Mouse (Mus musculus): Measurements from ENCODE around the gene Slc2a4. TPM values are rescaled to one million over a fixed set of nuclear protein-coding genes. Genes with fewer than 3 reads are reported as not detected.

Slc2a4 gene
- polyA plus RNA-seq, 1 experiment, result 2.3 TPM

DNA sequence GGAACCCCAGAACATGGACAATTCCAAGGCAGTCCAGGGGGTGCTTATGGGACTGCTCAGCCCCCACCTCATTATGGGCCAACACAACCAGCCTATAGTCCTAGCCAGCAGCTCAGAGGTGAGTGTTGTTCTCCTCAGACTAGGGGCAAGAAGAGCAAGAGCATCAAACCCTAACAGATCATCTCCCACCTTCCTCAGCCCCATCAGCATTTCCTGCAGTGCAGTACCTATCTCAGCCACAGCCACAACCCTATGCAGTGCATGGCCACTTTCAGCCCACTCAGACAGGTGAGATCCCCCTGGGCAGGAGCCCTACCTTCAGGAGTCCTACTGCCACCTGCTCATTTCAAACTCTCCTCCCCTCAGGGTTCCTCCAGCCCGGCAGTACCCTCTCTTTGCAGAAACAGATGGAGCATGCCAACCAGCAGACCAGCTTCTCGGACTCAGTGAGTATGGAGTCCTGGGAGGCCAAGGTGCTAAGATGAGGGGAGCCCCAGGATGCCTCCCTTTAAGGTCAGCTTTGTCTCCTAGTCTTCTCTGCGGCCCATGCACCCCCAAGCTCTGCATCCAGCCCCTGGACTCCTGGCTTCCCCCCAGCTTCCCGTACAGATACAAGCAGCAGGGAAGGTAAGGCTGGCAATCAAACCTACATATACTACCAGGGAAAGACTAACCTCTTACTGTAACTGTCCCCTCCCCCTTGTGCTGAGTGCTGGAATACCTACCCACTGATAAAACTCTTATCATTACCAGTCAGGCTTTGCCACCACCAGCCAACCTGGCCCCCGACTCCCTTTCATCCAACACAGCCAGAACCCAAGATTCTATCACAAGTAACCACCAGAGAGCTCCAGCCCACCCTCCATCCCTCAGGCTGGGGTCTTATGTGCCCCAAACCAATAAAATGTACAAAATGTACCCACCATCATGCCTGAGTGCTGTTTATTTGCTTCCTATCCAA lies 32.0 kb downstream of the Slc2a4 start:
- H3K4me1 ChIP-seq (ENCODE audit: control insufficient read depth, insufficient read depth, low read length), result peaks cover 19% of the 10 kb centered on the region
- no peak overlapping the region for H3K27ac ChIP-seq (ENCODE audit: insufficient read depth, low read length)
- TF ChIP-seq CTCF (IDR thresholded peaks at IDR 0.05; ENCODE audit: borderline replicate concordance, insufficient read depth, low read length) (no peak), POLR2A (IDR thresholded peaks at IDR 0.05; ENCODE audit: low read depth, low read length) (0 out of 2 replicates have a peak, but pooled peaks have one; percentile 11)
- H3K4me3 ChIP-seq (ENCODE audit: insufficient read depth, low read length), result no peak overlapping the region

GRCm38 (mm10) chr11:69914917-69915430 lies 33.0 kb downstream of the Slc2a4 start:
- Histone ChIP-seq H3K27ac (ENCODE audit: insufficient read depth, low read length) (no peak overlapping the region), H3K4me1 (ENCODE audit: control insufficient read depth, insufficient read depth, low read length) (peaks cover 19% of the 10 kb centered on the region), H3K4me3 (ENCODE audit: insufficient read depth, low read length) (peak overlapping the region; percentile 60)
- TF ChIP-seq POLR2A (IDR thresholded peaks at IDR 0.05; ENCODE audit: low read depth, low read length), result no peak
- no peak for TF ChIP-seq CTCF (IDR thresholded peaks at IDR 0.05; ENCODE audit: borderline replicate concordance, insufficient read depth, low read length)

- H3K4me1 ChIP-seq (ENCODE audit: control insufficient read depth, insufficient read depth, low read length), result peaks cover 19% of the 10 kb centered on the region
Measured at GRCm38 (mm10) chr11:69914372-69914764, 33.6 kb downstream of the Slc2a4 start.

GRCm38 (mm10) chr11:69913554-69914371 lies 34.2 kb downstream of the Slc2a4 start, which contains the start of gene Gps2:
Gene Gps2 (plus strand): TSS chr11:69913888.
- H3K4me3 ChIP-seq (ENCODE audit: insufficient read depth, low read length), result peak within 1 kb of the TSS; percentile 60
- peaks cover 15% of the 10 kb centered on the region for H3K4me1 ChIP-seq (ENCODE audit: control insufficient read depth, insufficient read depth, low read length)
- TF ChIP-seq CTCF (IDR thresholded peaks at IDR 0.05; ENCODE audit: borderline replicate concordance, insufficient read depth, low read length), result no peak
- peak; percentile 34; the same call in 1 of the 2 replicates for TF ChIP-seq POLR2A (IDR thresholded peaks at IDR 0.05; ENCODE audit: low read depth, low read length)
- peak within 1 kb of the TSS; percentile 38; the same call in 1 of the 2 replicates for H3K27ac ChIP-seq (ENCODE audit: insufficient read depth, low read length)

More at GRCm38 (mm10) chr11:69914372-69914764, 33.6 kb downstream of the Slc2a4 start:
- TF ChIP-seq POLR2A (IDR thresholded peaks at IDR 0.05; ENCODE audit: low read depth, low read length) (no peak), CTCF (IDR thresholded peaks at IDR 0.05; ENCODE audit: borderline replicate concordance, insufficient read depth, low read length) (no peak)
- peak overlapping the region; percentile 60 for H3K4me3 ChIP-seq (ENCODE audit: insufficient read depth, low read length)
- H3K27ac ChIP-seq (ENCODE audit: insufficient read depth, low read length), result peak overlapping the region; percentile 38; the same call in 1 of the 2 replicates

GRCm38 (mm10) chr11:69912716-69913530 lies 35.1 kb downstream of the Slc2a4 start:
- TF ChIP-seq POLR2A (IDR thresholded peaks at IDR 0.05; ENCODE audit: low read depth, low read length) (no peak), CTCF (IDR thresholded peaks at IDR 0.05; ENCODE audit: borderline replicate concordance, insufficient read depth, low read length) (no peak)
- Histone ChIP-seq H3K4me1 (ENCODE audit: control insufficient read depth, insufficient read depth, low read length) (peaks cover 11% of the 10 kb centered on the region; the same call in 1 of the 2 replicates), H3K4me3 (ENCODE audit: insufficient read depth, low read length) (peak overlapping the region; percentile 29), H3K27ac (ENCODE audit: insufficient read depth, low read length) (no peak overlapping the region)

- Histone ChIP-seq H3K27ac (ENCODE audit: insufficient read depth, low read length) (no peak overlapping the region), H3K4me3 (ENCODE audit: insufficient read depth, low read length) (no peak overlapping the region), H3K4me1 (ENCODE audit: control insufficient read depth, insufficient read depth, low read length) (peaks cover 11% of the 10 kb centered on the region; the same call in 1 of the 2 replicates)
- TF ChIP-seq CTCF (IDR thresholded peaks at IDR 0.05; ENCODE audit: borderline replicate concordance, insufficient read depth, low read length), result no peak
- TF ChIP-seq POLR2A (IDR thresholded peaks at IDR 0.05; ENCODE audit: low read depth, low read length), result no peak
Measured at GRCm38 (mm10) chr11:69911701-69912100, 36.3 kb downstream of the Slc2a4 start.

DNA sequence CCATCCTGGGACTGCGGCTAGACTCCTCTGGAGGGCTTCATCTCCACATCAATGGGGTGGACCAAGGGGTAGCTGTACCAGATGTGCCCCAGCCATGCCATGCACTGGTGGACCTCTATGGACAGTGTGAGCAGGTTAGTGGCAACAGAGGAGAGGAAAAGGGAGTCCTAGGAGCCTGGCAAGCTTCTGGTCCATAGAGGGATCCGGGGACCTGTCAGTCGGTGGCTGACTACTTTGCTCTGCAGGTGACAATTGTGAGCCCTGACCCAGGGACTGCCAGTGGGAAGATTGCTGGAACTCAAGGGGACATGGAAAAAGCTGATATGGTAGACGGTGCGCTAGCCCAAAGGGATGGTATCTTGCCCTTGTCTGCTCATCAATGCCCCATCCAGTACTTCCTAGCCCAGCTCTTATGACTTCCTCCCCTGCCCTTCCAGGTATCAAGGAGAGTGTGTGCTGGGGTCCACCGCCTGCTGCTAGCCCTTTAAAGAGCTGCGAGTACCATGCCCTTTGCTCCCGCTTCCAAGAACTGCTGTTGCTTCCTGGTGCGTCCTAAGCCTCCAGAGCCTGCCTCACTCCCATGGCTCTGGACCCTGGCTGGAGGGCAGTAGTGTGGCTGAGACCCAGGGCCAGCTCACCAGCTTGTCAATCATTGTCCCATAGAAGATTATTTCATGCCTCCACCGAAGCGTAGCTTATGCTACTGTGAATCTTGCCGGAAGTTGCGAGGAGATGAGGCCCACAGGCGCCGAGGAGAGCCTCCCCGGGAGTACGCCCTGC lies 37.0 kb downstream of the Slc2a4 start:
- Histone ChIP-seq H3K4me3 (ENCODE audit: insufficient read depth, low read length) (no peak overlapping the region), H3K4me1 (ENCODE audit: control insufficient read depth, insufficient read depth, low read length) (peaks cover 9% of the 10 kb centered on the region; the same call in 1 of the 2 replicates), H3K27ac (ENCODE audit: insufficient read depth, low read length) (no peak overlapping the region)
- TF ChIP-seq POLR2A (IDR thresholded peaks at IDR 0.05; ENCODE audit: low read depth, low read length), result no peak
- no peak for TF ChIP-seq CTCF (IDR thresholded peaks at IDR 0.05; ENCODE audit: borderline replicate concordance, insufficient read depth, low read length)

DNA sequence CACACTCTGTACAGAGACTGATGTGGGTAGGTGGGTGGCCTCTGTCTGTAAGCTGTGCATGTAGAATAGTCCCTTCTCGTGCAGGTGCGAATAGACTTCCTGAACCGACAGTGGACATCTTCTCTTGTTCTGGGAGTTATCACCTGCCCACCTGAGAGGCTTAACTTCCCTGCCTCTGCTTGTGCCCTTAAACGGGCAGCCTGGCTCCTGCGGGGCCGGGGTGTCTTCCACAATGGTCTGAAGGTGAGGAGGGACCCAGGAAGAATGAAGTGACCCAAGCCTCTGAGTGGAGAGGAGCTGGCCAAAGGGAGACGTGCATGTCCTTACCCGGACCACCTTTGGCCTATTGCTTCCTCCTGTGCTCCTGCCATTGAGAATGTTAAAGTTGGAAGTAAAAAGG lies 37.8 kb downstream of the Slc2a4 start:
- H3K4me1 ChIP-seq (ENCODE audit: control insufficient read depth, insufficient read depth, low read length), result peaks cover 6% of the 10 kb centered on the region; the same call in 1 of the 2 replicates
- no peak overlapping the region for H3K27ac ChIP-seq (ENCODE audit: insufficient read depth, low read length)
- no peak overlapping the region for H3K4me3 ChIP-seq (ENCODE audit: insufficient read depth, low read length)
- TF ChIP-seq CTCF (IDR thresholded peaks at IDR 0.05; ENCODE audit: borderline replicate concordance, insufficient read depth, low read length) (no peak), POLR2A (IDR thresholded peaks at IDR 0.05; ENCODE audit: low read depth, low read length) (no peak)

Measured in embryonic fibroblast, embryonic 13.5 days (primary cell).